Mouse (Mus musculus): ENCODE data around the gene Kalrn.
A peak's percentile ranks its signal among the peaks of the same experiment; 100 is the strongest.

Gene Kalrn

DNA sequence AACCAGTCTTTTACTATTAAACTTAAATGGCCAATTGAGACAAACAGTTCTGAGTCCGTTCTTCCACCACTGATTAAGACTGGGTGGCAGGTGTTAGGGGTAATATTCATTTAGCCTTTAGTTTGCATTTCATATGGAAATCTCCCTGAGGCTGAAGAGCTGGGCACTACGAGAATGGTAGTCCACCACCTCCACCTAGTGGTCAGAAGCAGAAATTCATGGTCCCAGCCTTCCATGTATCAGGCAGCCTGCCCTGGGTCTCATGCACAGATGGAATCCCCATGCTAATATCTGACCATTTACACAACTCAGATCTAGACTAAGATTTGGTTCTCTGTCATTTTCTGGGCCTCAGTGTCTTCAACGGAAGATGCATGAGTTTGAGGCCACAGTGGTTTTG lies 458.7 kb downstream of the Kalrn start:
- Histone ChIP-seq H3K9me3 (ENCODE audit: low read length) (no peaks in the 10 kb centered on the region), H3K27me3 (ENCODE audit: insufficient read depth, low read length) (no peaks in the 10 kb centered on the region), H3K36me3 (ENCODE audit: insufficient read depth, low read length) (no peaks in the 10 kb centered on the region), H3K4me3 (replicated peaks; ENCODE audit: low read length) (no peak overlapping the region), H3K4me1 (replicated peaks; ENCODE audit: low read depth, low read length) (peaks cover 17% of the 10 kb centered on the region)
- TF ChIP-seq CTCF (conservative IDR thresholded peaks at IDR 0.05; ENCODE audit: low read length) (peak; percentile 66), NANOG (IDR thresholded peaks at IDR 0.05; ENCODE audit: borderline replicate concordance, low read length) (no peak), POU5F1 (IDR thresholded peaks at IDR 0.05; ENCODE audit: borderline replicate concordance, low read length) (no peak)

DNA sequence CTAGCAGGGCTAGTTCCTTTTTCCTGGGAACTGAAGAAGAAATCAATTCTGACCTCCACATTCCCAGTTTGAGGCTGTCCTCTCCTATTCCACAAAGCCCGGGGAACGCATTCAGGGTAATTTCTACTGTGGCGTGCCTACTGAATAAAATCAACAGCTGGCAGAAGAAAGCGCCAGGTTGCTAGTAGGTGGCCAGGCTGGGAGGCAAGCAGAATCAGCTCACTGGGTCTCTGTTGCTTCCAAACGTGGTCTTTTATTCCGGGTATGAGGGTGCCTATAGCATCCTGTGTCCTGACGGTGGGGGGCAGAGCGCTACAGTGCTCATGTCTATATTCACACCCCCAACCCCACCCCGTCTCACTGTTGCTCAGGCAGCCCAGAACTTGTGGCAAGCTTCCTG lies 460.2 kb downstream of the Kalrn start:
- Histone ChIP-seq H3K4me3 (replicated peaks; ENCODE audit: low read length) (no peak overlapping the region), H3K27me3 (ENCODE audit: insufficient read depth, low read length) (no peaks in the 10 kb centered on the region)
- TF ChIP-seq NANOG (IDR thresholded peaks at IDR 0.05; ENCODE audit: borderline replicate concordance, low read length) (no peak), POU5F1 (IDR thresholded peaks at IDR 0.05; ENCODE audit: borderline replicate concordance, low read length) (no peak), CTCF (conservative IDR thresholded peaks at IDR 0.05; ENCODE audit: low read length) (no peak)

GRCm38 (mm10) chr16:34112490-34112889 lies 460.8 kb downstream of the Kalrn start:
- no peak overlapping the region for H3K4me3 ChIP-seq (replicated peaks; ENCODE audit: low read length)
- H3K4me1 ChIP-seq (replicated peaks; ENCODE audit: low read depth, low read length) = peaks cover 20% of the 10 kb centered on the region
- H3K36me3 ChIP-seq (ENCODE audit: insufficient read depth, low read length) = no peaks in the 10 kb centered on the region
- H3K9me3 ChIP-seq (ENCODE audit: low read length) = no peaks in the 10 kb centered on the region
- TF ChIP-seq POU5F1 (IDR thresholded peaks at IDR 0.05; ENCODE audit: borderline replicate concordance, low read length) (no peak), CTCF (conservative IDR thresholded peaks at IDR 0.05; ENCODE audit: low read length) (peak; percentile 15)
- H3K27me3 ChIP-seq (ENCODE audit: insufficient read depth, low read length) = no peaks in the 10 kb centered on the region

More for the DNA sequence above, 460.2 kb downstream of the Kalrn start:
- Histone ChIP-seq H3K4me1 (replicated peaks; ENCODE audit: low read depth, low read length) (peaks cover 20% of the 10 kb centered on the region), H3K9me3 (ENCODE audit: low read length) (no peaks in the 10 kb centered on the region), H3K36me3 (ENCODE audit: insufficient read depth, low read length) (no peaks in the 10 kb centered on the region)

- Histone ChIP-seq H3K36me3 (ENCODE audit: insufficient read depth, low read length) (no peaks in the 10 kb centered on the region), H3K4me1 (replicated peaks; ENCODE audit: low read depth, low read length) (peaks cover 27% of the 10 kb centered on the region), H3K4me3 (replicated peaks; ENCODE audit: low read length) (no peak overlapping the region), H3K27me3 (ENCODE audit: insufficient read depth, low read length) (no peaks in the 10 kb centered on the region), H3K9me3 (ENCODE audit: low read length) (no peaks in the 10 kb centered on the region)
- TF ChIP-seq CTCF (conservative IDR thresholded peaks at IDR 0.05; ENCODE audit: low read length) (no peak), NANOG (IDR thresholded peaks at IDR 0.05; ENCODE audit: borderline replicate concordance, low read length) (no peak), POU5F1 (IDR thresholded peaks at IDR 0.05; ENCODE audit: borderline replicate concordance, low read length) (no peak)
Measured at GRCm38 (mm10) chr16:34110840-34111625, 462.3 kb downstream of the Kalrn start.

DNA sequence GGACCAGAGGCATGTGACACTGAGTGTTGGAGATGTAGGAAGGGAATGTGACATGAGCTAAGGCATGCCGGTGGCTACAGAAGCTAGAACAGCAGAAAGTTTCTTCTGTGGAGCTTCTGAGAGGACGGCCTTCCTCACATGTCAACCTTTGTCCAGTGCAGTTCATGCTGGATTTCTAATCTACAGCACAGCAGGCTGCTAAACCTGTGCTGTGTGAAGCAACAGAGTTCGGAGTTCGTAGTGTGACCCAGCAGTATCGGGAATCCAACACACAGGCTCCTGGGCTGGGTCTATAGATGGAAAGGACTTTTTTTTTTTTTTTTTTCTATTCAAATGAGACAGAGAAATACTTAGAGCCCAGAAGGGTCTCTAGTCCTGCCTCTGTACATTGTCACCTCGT lies 468.9 kb downstream of the Kalrn start:
- H3K27me3 ChIP-seq (ENCODE audit: insufficient read depth, low read length) = peaks cover 3% of the 10 kb centered on the region; the same call in 1 of the 2 replicates
- H3K36me3 ChIP-seq (ENCODE audit: insufficient read depth, low read length) = no peaks in the 10 kb centered on the region
- H3K9me3 ChIP-seq (ENCODE audit: low read length) = no peaks in the 10 kb centered on the region
- TF ChIP-seq CTCF (conservative IDR thresholded peaks at IDR 0.05; ENCODE audit: low read length) = no peak
- TF ChIP-seq POU5F1 (IDR thresholded peaks at IDR 0.05; ENCODE audit: borderline replicate concordance, low read length) = no peak
- TF ChIP-seq NANOG (IDR thresholded peaks at IDR 0.05; ENCODE audit: borderline replicate concordance, low read length) = no peak
- H3K4me3 ChIP-seq (replicated peaks; ENCODE audit: low read length) = no peak overlapping the region
- peaks cover 20% of the 10 kb centered on the region for H3K4me1 ChIP-seq (replicated peaks; ENCODE audit: low read depth, low read length)

DNA sequence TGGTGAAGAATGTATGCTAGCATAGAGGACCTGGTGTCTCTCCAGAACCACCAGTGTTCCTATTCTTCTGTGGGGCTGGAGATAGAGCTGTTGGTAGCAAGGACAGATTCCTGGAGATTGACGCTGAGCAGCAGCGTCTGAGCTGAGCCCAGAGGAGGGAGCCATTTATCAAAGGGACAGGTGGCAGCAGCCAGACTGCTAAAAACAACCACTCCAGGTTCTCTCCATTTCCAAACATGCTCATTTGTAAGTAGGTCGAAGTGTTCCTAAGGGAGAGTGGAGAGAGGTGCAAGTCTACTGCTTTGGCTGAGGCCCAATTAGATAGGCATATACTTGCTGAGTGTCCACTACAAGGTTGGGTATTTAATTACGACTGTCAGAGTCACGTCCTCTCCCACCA lies 470.6 kb downstream of the Kalrn start:
- peaks cover 17% of the 10 kb centered on the region for H3K4me1 ChIP-seq (replicated peaks; ENCODE audit: low read depth, low read length)
- no peaks in the 10 kb centered on the region for H3K9me3 ChIP-seq (ENCODE audit: low read length)
- H3K4me3 ChIP-seq (replicated peaks; ENCODE audit: low read length) = no peak overlapping the region
- TF ChIP-seq POU5F1 (IDR thresholded peaks at IDR 0.05; ENCODE audit: borderline replicate concordance, low read length) = no peak
- TF ChIP-seq CTCF (conservative IDR thresholded peaks at IDR 0.05; ENCODE audit: low read length) = no peak
- no peak for TF ChIP-seq NANOG (IDR thresholded peaks at IDR 0.05; ENCODE audit: borderline replicate concordance, low read length)
- peaks cover 3% of the 10 kb centered on the region; the same call in 1 of the 2 replicates for H3K27me3 ChIP-seq (ENCODE audit: insufficient read depth, low read length)
- no peaks in the 10 kb centered on the region for H3K36me3 ChIP-seq (ENCODE audit: insufficient read depth, low read length)

GRCm38 (mm10) chr16:34099795-34100194 lies 473.5 kb downstream of the Kalrn start:
- no peak for TF ChIP-seq POU5F1 (IDR thresholded peaks at IDR 0.05; ENCODE audit: borderline replicate concordance, low read length)
- no peak for TF ChIP-seq CTCF (conservative IDR thresholded peaks at IDR 0.05; ENCODE audit: low read length)
- TF ChIP-seq NANOG (IDR thresholded peaks at IDR 0.05; ENCODE audit: borderline replicate concordance, low read length) = no peak
- no peak overlapping the region for H3K4me3 ChIP-seq (replicated peaks; ENCODE audit: low read length)
- no peaks in the 10 kb centered on the region for H3K9me3 ChIP-seq (ENCODE audit: low read length)
- no peaks in the 10 kb centered on the region for H3K36me3 ChIP-seq (ENCODE audit: insufficient read depth, low read length)
- H3K27me3 ChIP-seq (ENCODE audit: insufficient read depth, low read length) = peaks cover 21% of the 10 kb centered on the region
- peaks cover 13% of the 10 kb centered on the region for H3K4me1 ChIP-seq (replicated peaks; ENCODE audit: low read depth, low read length)

GRCm38 (mm10) chr16:34095548-34096141 lies 477.7 kb downstream of the Kalrn start:
- peak overlapping the region; percentile 86 for H3K4me3 ChIP-seq (replicated peaks; ENCODE audit: low read length)
- TF ChIP-seq POU5F1 (IDR thresholded peaks at IDR 0.05; ENCODE audit: borderline replicate concordance, low read length) (no peak), NANOG (IDR thresholded peaks at IDR 0.05; ENCODE audit: borderline replicate concordance, low read length) (no peak), CTCF (conservative IDR thresholded peaks at IDR 0.05; ENCODE audit: low read length) (no peak)
- H3K4me1 ChIP-seq (replicated peaks; ENCODE audit: low read depth, low read length) = peaks cover 30% of the 10 kb centered on the region
- H3K36me3 ChIP-seq (ENCODE audit: insufficient read depth, low read length) = no peaks in the 10 kb centered on the region
- H3K9me3 ChIP-seq (ENCODE audit: low read length) = no peaks in the 10 kb centered on the region
- H3K27me3 ChIP-seq (ENCODE audit: insufficient read depth, low read length) = peaks cover 52% of the 10 kb centered on the region

Data from E14TG2a.4 (cell line).